Mouse (Mus musculus): Measurements from ENCODE around the gene Bmp8b. TPM values are rescaled to one million over a fixed set of nuclear protein-coding genes. Genes with fewer than 3 reads are reported as not detected.
"Not testable (repeated sequence)": the region's sequence is repeated elsewhere in the genome, so short reads cannot be mapped to it uniquely, and the experiment has no call there.

Gene Bmp8b
- polyA plus RNA-seq, 1 experiment: 0.15 TPM

- Histone ChIP-seq H3K4me3 (ENCODE audit: insufficient read depth, low read length) (no peak overlapping the region), H3K4me1 (ENCODE audit: control insufficient read depth, insufficient read depth, low read length) (no peaks in the 10 kb centered on the region), H3K27ac (ENCODE audit: insufficient read depth, low read length) (no peak overlapping the region)
- TF ChIP-seq POLR2A (IDR thresholded peaks at IDR 0.05; ENCODE audit: extremely low read depth, insufficient read depth, low read length): no peak
- peak; percentile 87 for TF ChIP-seq CTCF (IDR thresholded peaks at IDR 0.05; ENCODE audit: extremely low read depth, insufficient read depth, low read length)
Measured at GRCm38 (mm10) chr4:123082283-123083163, 22.4 kb upstream of the Bmp8b start.

GRCm38 (mm10) chr4:123083323-123083902 is 21.6 kb upstream of the Bmp8b start:
- Histone ChIP-seq H3K27ac (ENCODE audit: insufficient read depth, low read length) (no peak overlapping the region), H3K4me3 (ENCODE audit: insufficient read depth, low read length) (no peak overlapping the region), H3K4me1 (ENCODE audit: control insufficient read depth, insufficient read depth, low read length) (no peaks in the 10 kb centered on the region)
- TF ChIP-seq POLR2A (IDR thresholded peaks at IDR 0.05; ENCODE audit: extremely low read depth, insufficient read depth, low read length) (no peak), CTCF (IDR thresholded peaks at IDR 0.05; ENCODE audit: extremely low read depth, insufficient read depth, low read length) (no peak)

- Histone ChIP-seq H3K4me1 (ENCODE audit: control insufficient read depth, insufficient read depth, low read length) (no peaks in the 10 kb centered on the region), H3K4me3 (ENCODE audit: insufficient read depth, low read length) (no peak overlapping the region), H3K27ac (ENCODE audit: insufficient read depth, low read length) (no peak overlapping the region)
- TF ChIP-seq POLR2A (IDR thresholded peaks at IDR 0.05; ENCODE audit: extremely low read depth, insufficient read depth, low read length) (no peak), CTCF (IDR thresholded peaks at IDR 0.05; ENCODE audit: extremely low read depth, insufficient read depth, low read length) (no peak)
Measured at GRCm38 (mm10) chr4:123085290-123085689, 19.7 kb upstream of the Bmp8b start.

DNA sequence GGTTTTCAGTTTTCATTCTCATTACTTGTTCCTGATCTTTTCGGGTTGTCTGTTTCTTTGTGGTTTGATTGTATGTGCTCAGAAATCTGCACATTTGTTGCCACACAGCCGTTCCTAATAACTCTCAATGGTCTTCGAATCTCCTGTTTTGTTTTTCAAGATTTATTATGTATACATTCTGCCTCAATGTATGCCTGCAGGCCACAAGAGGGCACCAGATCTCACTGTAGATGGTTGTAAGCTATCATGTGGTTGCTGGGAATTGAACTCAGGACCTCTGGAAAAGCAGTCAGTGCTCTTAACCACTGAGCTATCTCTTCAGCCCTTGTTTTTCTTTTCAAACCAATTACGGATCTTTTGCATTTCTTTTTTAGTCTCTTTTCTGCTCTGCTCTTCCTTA is 18.6 kb upstream of the Bmp8b start:
- no peak for TF ChIP-seq POLR2A (IDR thresholded peaks at IDR 0.05; ENCODE audit: extremely low read depth, insufficient read depth, low read length)
- H3K4me3 ChIP-seq (ENCODE audit: insufficient read depth, low read length): no peak overlapping the region
- no peaks in the 10 kb centered on the region for H3K4me1 ChIP-seq (ENCODE audit: control insufficient read depth, insufficient read depth, low read length)
- no peak overlapping the region for H3K27ac ChIP-seq (ENCODE audit: insufficient read depth, low read length)

GRCm38 (mm10) chr4:123092621-123093020 is 12.3 kb upstream of the Bmp8b start:
- H3K4me3 ChIP-seq (ENCODE audit: insufficient read depth, low read length): no peak overlapping the region
- no peak for TF ChIP-seq POLR2A (IDR thresholded peaks at IDR 0.05; ENCODE audit: extremely low read depth, insufficient read depth, low read length)
- no peak for TF ChIP-seq CTCF (IDR thresholded peaks at IDR 0.05; ENCODE audit: extremely low read depth, insufficient read depth, low read length)
- H3K4me1 ChIP-seq (ENCODE audit: control insufficient read depth, insufficient read depth, low read length): no peaks in the 10 kb centered on the region
- H3K27ac ChIP-seq (ENCODE audit: insufficient read depth, low read length): no peak overlapping the region

DNA sequence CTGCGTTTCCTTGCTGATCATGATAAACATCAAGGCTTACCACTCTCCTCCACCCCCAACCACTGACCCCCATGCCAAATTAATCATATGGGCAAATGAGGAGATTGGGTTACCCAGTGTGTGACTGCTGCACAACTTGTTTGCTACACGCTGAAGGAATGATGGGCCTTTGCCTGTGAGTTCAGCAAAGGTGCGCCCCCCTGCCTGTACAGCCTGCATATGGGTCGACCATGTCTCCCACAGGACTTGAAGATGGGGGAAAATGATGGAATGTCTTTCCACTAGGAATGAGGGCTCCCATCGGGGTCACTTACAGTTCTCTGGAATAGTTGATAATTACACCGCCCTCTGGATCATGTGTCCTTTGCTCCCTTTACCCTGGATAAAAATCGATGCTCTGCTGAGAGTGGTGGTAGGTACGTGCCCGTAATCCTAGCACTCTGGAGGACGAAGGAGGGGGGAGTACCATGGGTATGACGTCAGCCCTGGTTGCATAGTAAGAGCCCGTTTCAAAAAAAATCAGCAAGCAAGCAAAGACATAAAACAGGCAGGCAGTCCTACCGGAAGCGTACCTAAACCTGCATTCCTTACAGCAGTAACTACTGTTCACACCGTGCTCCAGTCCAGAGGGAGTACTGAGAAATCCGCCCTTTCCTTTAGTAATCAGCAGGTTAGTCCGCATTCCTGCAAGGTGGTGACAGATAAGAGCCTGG is 11.7 kb upstream of the Bmp8b start:
- no peak overlapping the region for H3K27ac ChIP-seq (ENCODE audit: insufficient read depth, low read length)
- TF ChIP-seq CTCF (IDR thresholded peaks at IDR 0.05; ENCODE audit: extremely low read depth, insufficient read depth, low read length) (no peak), POLR2A (IDR thresholded peaks at IDR 0.05; ENCODE audit: extremely low read depth, insufficient read depth, low read length) (no peak)
- H3K4me1 ChIP-seq (ENCODE audit: control insufficient read depth, insufficient read depth, low read length): no peaks in the 10 kb centered on the region
- no peak overlapping the region for H3K4me3 ChIP-seq (ENCODE audit: insufficient read depth, low read length)

DNA sequence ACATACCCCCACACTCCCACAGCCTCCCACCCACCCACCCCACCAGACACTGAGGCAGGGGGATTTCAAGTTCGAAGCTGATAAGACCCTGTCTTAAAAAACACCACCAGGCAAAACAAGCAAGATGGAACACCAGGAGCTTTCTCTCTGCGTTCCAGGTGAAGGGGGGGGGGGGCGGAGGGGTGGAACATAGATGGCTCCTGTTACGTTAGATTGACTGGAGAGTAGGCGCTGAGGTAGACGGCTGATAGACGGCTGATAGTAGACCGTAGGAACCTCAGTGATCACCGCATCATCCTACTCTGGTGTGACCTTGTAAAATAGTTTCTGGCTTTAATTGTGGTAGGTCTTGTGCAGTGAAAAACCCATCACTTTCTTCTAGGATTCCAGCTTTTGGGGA is 11.1 kb upstream of the Bmp8b start:
- Histone ChIP-seq H3K4me3 (ENCODE audit: insufficient read depth, low read length) (no peak overlapping the region), H3K27ac (ENCODE audit: insufficient read depth, low read length) (no peak overlapping the region), H3K4me1 (ENCODE audit: control insufficient read depth, insufficient read depth, low read length) (no peaks in the 10 kb centered on the region)
- TF ChIP-seq POLR2A (IDR thresholded peaks at IDR 0.05; ENCODE audit: extremely low read depth, insufficient read depth, low read length): no peak
- TF ChIP-seq CTCF (IDR thresholded peaks at IDR 0.05; ENCODE audit: extremely low read depth, insufficient read depth, low read length): no peak

- Histone ChIP-seq H3K4me1 (ENCODE audit: control insufficient read depth, insufficient read depth, low read length) (no peaks in the 10 kb centered on the region), H3K4me3 (ENCODE audit: insufficient read depth, low read length) (no peak overlapping the region), H3K27ac (ENCODE audit: insufficient read depth, low read length) (no peak overlapping the region)
- TF ChIP-seq POLR2A (IDR thresholded peaks at IDR 0.05; ENCODE audit: extremely low read depth, insufficient read depth, low read length) (no peak), CTCF (IDR thresholded peaks at IDR 0.05; ENCODE audit: extremely low read depth, insufficient read depth, low read length) (no peak)
Measured at GRCm38 (mm10) chr4:123105451-123105790, 456 bp downstream of the Bmp8b start.

GRCm38 (mm10) chr4:123105929-123106328 is 964 bp downstream of the Bmp8b start:
- not testable (repeated sequence) for H3K27ac ChIP-seq (ENCODE audit: insufficient read depth, low read length); H3K4me3 ChIP-seq (ENCODE audit: insufficient read depth, low read length); H3K4me1 ChIP-seq (ENCODE audit: control insufficient read depth, insufficient read depth, low read length)

DNA sequence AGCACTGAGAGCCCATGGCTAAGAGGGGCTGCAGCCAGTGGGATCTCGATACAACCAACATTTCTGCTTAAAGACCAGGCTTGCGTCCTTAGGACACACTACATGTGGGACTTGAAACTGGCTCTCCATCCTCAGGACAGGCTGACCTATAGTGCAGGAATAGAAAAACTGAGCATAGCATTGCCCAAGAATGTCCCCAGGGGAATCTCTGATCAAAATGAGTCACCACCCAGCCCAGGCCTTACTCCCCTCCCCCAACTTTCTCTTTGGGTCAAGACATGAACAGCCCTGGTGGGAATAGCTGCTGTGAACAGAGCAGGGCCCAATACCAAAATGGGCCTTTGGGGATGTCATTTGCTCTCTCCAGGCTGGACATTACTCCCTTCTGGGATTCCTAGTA is 1.9 kb downstream of the Bmp8b start:
- Histone ChIP-seq H3K4me3 (ENCODE audit: insufficient read depth, low read length) (no peak overlapping the region), H3K4me1 (ENCODE audit: control insufficient read depth, insufficient read depth, low read length) (no peaks in the 10 kb centered on the region), H3K27ac (ENCODE audit: insufficient read depth, low read length) (no peak overlapping the region)
- no peak for TF ChIP-seq CTCF (IDR thresholded peaks at IDR 0.05; ENCODE audit: extremely low read depth, insufficient read depth, low read length)
- no peak for TF ChIP-seq POLR2A (IDR thresholded peaks at IDR 0.05; ENCODE audit: extremely low read depth, insufficient read depth, low read length)
